Mouse (Mus musculus) kidney, adult 2 months (tissue): ENCODE results near the gene Pth2.

Source experiments
- CTCF ChIP-seq: fragments of 200-500 bp; conservative IDR thresholded peaks from 2 replicates; pipeline ENCODE4 v1.5.1; 2011; ENCODE audit warnings: low read depth, mild to moderate bottlenecking, control low read depth, low read length, moderate library complexity, mixed read lengths; ENCODE audit not compliant: insufficient read depth, insufficient read length
- POLR2A ChIP-seq: fragments of 200-500 bp; IDR thresholded peaks from one replicate; pipeline ENCODE4 v1.6.1; 2011; ENCODE audit warnings: low read depth, low read length, control low read depth

DNA sequence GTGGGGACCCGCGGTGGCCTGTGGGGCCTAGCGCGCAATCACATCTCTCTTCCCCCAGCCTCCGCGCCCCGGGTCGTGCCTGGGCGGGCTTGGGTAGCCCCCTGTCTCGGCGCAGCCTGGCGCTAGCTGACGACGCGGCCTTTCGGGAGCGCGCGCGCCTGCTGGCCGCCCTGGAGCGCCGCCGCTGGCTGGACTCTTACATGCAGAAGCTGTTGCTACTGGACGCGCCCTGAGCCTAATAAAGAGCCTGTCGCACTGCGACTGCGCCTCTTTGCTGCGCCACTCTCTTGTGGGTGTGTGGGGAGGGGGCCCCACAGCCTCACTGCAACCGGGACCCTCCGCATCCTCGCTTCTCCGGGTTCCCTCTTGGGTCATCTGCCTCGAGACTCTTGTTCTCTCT, 745 bp downstream of the Pth2 start:
- no peak for TF ChIP-seq CTCF
- no peak for TF ChIP-seq POLR2A
